Mouse (Mus musculus) midbrain, embryonic 16.5 days (tissue): ENCODE data around the gene Sigirr. TPM values are rescaled to one million over a fixed set of nuclear protein-coding genes. Genes with fewer than 3 reads are reported as not detected.
A peak's percentile ranks its signal among the peaks of the same experiment; 100 is the strongest.

Experiments used
- ATAC-seq: fragments of 200-750 bp; cut with Nextera tagmentation; 2 replicates; pipeline ENCODE4 v1.8.0; 2017; ENCODE audit warnings: moderate TSS enrichment
- H3K27ac ChIP-seq: fragments of 300-500 bp; sonication (generic); 2 replicates; pipeline ENCODE4 v1.5.1; 2014; ENCODE audit warnings: mild to moderate bottlenecking, low read length, mixed read lengths
- H3K27me3 ChIP-seq: fragments of 300-500 bp; sonication (generic); 2 replicates; pipeline ENCODE4 v1.6.1; 2014; ENCODE audit warnings: low read depth, low read length, mixed read lengths; ENCODE audit not compliant: control insufficient read depth, insufficient read depth
- H3K36me3 ChIP-seq: fragments of 300-500 bp; sonication (generic); 2 replicates; pipeline ENCODE4 v1.6.1; 2014; ENCODE audit warnings: mild to moderate bottlenecking, low read length, moderate library complexity, mixed read lengths; ENCODE audit not compliant: control insufficient read depth, insufficient read depth
- H3K4me1 ChIP-seq: fragments of 300-500 bp; sonication (generic); 2 replicates; pipeline ENCODE4 v1.6.1; 2014; ENCODE audit warnings: mild to moderate bottlenecking, low read length, mixed read lengths; ENCODE audit not compliant: control insufficient read depth, insufficient read depth
- H3K4me2 ChIP-seq: fragments of 300-500 bp; sonication (generic); 2 replicates; pipeline ENCODE4 v1.6.1; 2014; ENCODE audit warnings: mild to moderate bottlenecking, low read length, mixed read lengths
- H3K4me3 ChIP-seq: fragments of 300-500 bp; sonication (generic); 2 replicates; pipeline ENCODE4 v1.5.1; 2014; ENCODE audit warnings: low read depth, mild to moderate bottlenecking, low read length, moderate library complexity, mixed read lengths
- H3K9ac ChIP-seq: fragments of 300-500 bp; sonication (generic); 2 replicates; pipeline ENCODE4 v1.6.1; 2014; ENCODE audit warnings: low read depth, low read length, mixed read lengths
- H3K9me3 ChIP-seq: fragments of 300-500 bp; sonication (generic); replicated peaks from 2 replicates; pipeline ENCODE4 v1.6.1; 2014; ENCODE audit warnings: mild to moderate bottlenecking, low read length, mixed read lengths; ENCODE audit not compliant: control insufficient read depth, poor library complexity, severe bottlenecking
- WGBS: fragments of 180-500 bp; shearing (Covaris S2); extraction: QIAGEN DNeasy Blood & Tissue Kit; methylation state at CpG from one replicate; pipeline ENCODE4 v1.1.7; 2014; 5-methylcytosine and 5-hydroxymethylcytosine counted together
- polyA plus RNA-seq: library from polyadenylated mRNA; unstranded; fragments of >200 nt; fragmentation: Nextera tagmentation; extraction: Ambion mirVana; gene quantifications from 2 replicates; pipeline ENCODE4 v1.2.1, GENCODE M21; 2015

The Sigirr gene
- polyA plus RNA-seq, 1 experiment from 2014 or later: 2.0 TPM

DNA sequence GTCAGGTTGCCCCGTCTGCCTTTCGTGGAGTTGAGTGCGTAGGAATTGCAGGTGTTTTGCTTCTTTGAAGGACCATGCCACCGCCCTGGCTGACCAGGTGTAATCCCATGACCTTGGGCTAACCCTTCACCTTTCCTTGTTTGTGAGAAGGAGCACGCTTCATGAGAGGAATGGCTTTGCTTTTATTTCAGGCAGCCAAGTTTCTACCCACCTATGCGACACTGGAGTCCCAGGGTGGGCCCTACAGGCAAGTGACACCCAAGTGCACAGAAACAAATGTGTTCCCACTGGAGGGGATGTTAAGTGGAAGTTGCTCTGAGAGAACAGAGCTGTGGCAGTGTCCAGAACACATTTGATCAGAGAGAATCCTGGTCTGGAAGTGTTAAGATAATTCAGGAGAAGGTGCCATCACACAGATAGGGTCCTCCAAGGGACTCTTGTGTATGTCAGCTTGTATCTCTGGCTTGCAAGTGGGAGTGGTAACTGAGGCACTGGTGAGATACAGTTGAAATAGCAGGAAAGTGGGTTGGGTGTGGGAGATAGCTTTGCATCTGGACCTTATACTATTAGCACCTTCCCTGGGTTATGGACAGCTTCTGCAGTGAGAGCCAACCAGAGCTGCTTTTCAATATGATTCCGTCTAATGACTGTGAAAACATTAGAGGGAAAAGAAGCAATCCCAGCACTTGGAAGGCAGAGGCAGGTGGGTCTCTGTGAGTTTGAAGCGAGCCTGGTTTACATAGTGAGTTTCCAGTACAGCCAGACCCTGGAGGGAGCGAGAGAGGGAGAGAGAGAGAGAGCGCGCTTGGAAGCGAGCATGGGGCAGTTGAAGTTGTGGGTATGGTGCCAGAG lies 31.8 kb upstream of the Sigirr start:
- H3K4me3 ChIP-seq: peak overlapping the region; percentile 84
- H3K27ac ChIP-seq: no peak overlapping the region
- WGBS: 62% methylated on average over 12 of the region's 12 CpGs
- H3K9ac ChIP-seq: peak overlapping the region; percentile 95
- no peaks in the 10 kb centered on the region for H3K27me3 ChIP-seq
- H3K9me3 ChIP-seq: no peaks in the 10 kb centered on the region
- ATAC-seq: no peak
- peak overlapping the region; percentile 92 for H3K4me2 ChIP-seq
- peaks cover 10% of the 10 kb centered on the region for H3K4me1 ChIP-seq
- H3K36me3 ChIP-seq: peaks cover 16% of the 10 kb centered on the region; the same call in 1 of the 2 replicates

- H3K27me3 ChIP-seq: no peaks in the 10 kb centered on the region
- ATAC-seq: peak; percentile 99
- no peaks in the 10 kb centered on the region for H3K9me3 ChIP-seq
- H3K36me3 ChIP-seq: peaks cover 10% of the 10 kb centered on the region; the same call in 1 of the 2 replicates
- peaks cover 10% of the 10 kb centered on the region for H3K4me1 ChIP-seq
- H3K4me3 ChIP-seq: peak overlapping the region; percentile 84
- H3K27ac ChIP-seq: peak overlapping the region; percentile 63
- peak overlapping the region; percentile 95 for H3K9ac ChIP-seq
- under 1% methylated on average over 59 of the region's 59 CpGs for WGBS
- peak overlapping the region; percentile 92 for H3K4me2 ChIP-seq
Measured at GRCm38 (mm10) chr7:141131024-141131820, 30.9 kb upstream of the Sigirr start.

GRCm38 (mm10) chr7:141123517-141123856 lies 23.1 kb upstream of the Sigirr start:
- Histone ChIP-seq H3K4me1 (no peaks in the 10 kb centered on the region), H3K4me2 (peak overlapping the region; percentile 59), H3K36me3 (no peaks in the 10 kb centered on the region), H3K9me3 (no peaks in the 10 kb centered on the region), H3K27me3 (no peaks in the 10 kb centered on the region), H3K27ac (peak overlapping the region; percentile 80), H3K9ac (peak overlapping the region; percentile 73), H3K4me3 (peak overlapping the region; percentile 63)
- ATAC-seq: no peak
- WGBS: 2% methylated on average over 15 of the region's 15 CpGs

DNA sequence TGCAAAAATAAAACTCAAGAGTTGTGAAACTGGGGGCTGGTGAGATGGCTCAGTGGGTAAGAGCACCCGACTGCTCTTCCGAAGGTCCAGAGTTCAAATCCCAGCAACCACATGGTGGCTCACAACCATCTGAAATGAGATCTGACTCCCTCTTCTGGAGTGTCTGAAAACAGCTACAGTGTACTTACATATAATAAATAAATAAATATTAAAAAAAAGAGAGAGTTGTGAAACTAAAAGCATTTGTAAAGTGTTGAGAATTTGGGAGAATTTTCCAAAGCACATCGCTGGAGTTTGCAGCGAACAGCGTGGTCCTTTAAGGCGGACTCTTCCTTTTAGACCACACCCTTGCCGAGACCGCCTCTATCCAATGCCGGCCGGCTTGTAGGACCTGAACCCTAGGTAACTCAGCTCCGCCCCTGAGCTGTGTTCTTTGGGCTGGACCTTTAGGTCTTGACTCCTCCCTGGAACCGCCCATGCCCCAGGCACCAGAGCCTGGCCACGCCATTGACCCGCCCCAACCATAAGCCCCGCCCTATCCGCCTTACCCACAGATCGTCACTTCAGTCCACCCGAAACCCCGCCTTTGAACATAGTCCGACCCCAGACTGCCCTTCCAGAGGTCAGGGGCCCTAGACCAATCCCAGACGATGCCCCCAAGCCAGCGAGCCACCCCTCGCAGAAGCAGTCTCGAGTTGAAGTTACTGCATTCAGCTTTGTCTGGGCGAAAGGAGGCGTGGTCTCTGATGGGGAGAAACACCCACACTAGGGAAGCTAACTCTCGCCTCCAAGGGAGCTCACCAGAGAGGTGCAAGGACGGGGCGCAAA lies 22.5 kb upstream of the Sigirr start:
- peak; percentile 95 for ATAC-seq
- WGBS: 2% methylated on average over 29 of the region's 29 CpGs
- H3K36me3 ChIP-seq: no peaks in the 10 kb centered on the region

DNA sequence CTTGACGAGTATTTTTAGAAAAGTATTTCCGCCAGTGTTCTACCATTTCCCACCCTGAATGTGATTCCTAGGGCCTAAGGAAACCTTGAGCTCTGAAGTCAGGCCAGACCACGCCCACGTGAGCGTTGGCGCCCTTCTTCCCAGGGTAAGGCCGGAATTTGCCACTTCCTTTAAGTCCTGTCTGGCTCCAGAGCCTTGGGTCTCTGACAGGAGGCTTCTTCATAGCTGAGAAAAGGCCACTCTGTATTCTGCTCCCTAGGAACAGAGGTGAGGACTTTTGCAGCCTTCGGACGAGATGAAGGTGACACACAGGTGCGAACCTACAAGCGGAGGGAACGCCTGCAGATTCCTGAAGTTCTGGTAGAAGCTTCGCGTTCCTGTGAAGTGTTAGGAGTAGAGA lies 21.9 kb upstream of the Sigirr start, which contains the start of gene Ptdss2:
Gene Ptdss2 (plus strand): TSS at position 138 of the 400 bp plus-strand sequence.
- no peaks in the 10 kb centered on the region for H3K27me3 ChIP-seq
- no peaks in the 10 kb centered on the region for H3K4me1 ChIP-seq
- H3K9ac ChIP-seq: peak within 1 kb of the TSS; percentile 73
- ATAC-seq: no peak
- 52% methylated on average over 14 of the region's 14 CpGs for WGBS
- H3K36me3 ChIP-seq: no peaks in the 10 kb centered on the region
- no peaks in the 10 kb centered on the region for H3K9me3 ChIP-seq
- H3K4me2 ChIP-seq: peak within 1 kb of the TSS; percentile 59
- peak within 1 kb of the TSS; percentile 63 for H3K4me3 ChIP-seq
- H3K27ac ChIP-seq: peak within 1 kb of the TSS; percentile 80

More for the DNA sequence above, 22.5 kb upstream of the Sigirr start:
- Histone ChIP-seq H3K4me1 (no peaks in the 10 kb centered on the region), H3K27ac (peak overlapping the region; percentile 80), H3K9me3 (no peaks in the 10 kb centered on the region), H3K27me3 (no peaks in the 10 kb centered on the region), H3K9ac (peak overlapping the region; percentile 73), H3K4me2 (peak overlapping the region; percentile 59), H3K4me3 (peak overlapping the region; percentile 63)

DNA sequence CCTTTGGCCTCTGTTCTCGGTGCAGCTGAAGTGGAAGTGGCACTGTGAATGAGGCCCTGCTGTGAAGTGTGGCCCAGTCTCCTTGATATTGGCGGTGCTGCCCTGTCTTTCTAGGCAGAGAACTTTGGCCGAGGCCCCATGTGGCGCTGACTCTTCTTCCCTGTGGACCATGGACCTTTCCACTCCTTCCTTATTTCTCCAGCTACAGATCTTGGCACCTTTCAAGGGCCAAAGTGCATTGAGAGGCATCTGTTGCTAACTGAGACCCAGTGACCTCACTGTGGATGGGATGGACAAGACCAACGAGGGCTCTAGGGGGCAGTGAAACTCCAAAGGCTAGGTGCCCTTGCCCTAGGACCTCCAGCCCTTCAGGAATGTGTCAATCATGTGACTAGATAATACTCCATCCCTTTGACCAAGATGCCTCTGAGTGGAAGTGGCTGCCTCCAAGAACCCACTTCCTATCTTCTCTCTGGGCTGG lies 20.7 kb upstream of the Sigirr start:
- 82% methylated on average over 5 of the region's 5 CpGs for WGBS
- Histone ChIP-seq H3K4me3 (no peak overlapping the region), H3K9ac (no peak overlapping the region), H3K36me3 (no peaks in the 10 kb centered on the region), H3K27ac (no peak overlapping the region), H3K4me1 (no peaks in the 10 kb centered on the region), H3K4me2 (no peak overlapping the region), H3K9me3 (no peaks in the 10 kb centered on the region), H3K27me3 (no peaks in the 10 kb centered on the region)
- no peak for ATAC-seq

DNA sequence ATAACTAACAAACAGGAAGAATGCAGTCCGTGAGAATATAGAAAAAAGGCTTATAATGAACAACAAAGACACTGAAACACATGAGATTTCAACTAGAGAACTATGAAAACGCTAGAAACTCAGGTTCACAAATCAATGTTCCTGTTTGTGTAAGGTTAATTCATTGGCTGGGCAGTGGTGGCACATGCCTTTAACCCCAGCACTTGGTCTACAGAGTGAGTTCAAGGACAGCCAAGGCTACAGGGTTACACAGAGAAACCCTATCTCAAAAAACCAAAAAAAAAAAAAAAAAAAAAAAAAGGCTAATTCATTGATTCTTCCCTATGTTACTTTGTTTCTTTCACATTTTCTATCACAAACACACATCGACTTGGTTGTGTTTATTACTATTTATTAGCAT lies 20.2 kb upstream of the Sigirr start:
- H3K27me3 ChIP-seq: no peaks in the 10 kb centered on the region
- H3K4me1 ChIP-seq: no peaks in the 10 kb centered on the region
- no peak for ATAC-seq
- WGBS: 84% methylated on average over 3 of the region's 3 CpGs
- no peak overlapping the region for H3K4me2 ChIP-seq
- no peak overlapping the region for H3K4me3 ChIP-seq
- H3K36me3 ChIP-seq: no peaks in the 10 kb centered on the region
- no peak overlapping the region for H3K9ac ChIP-seq
- no peak overlapping the region for H3K27ac ChIP-seq
- H3K9me3 ChIP-seq: no peaks in the 10 kb centered on the region

GRCm38 (mm10) chr7:141119487-141119886 lies 19.1 kb upstream of the Sigirr start:
- Histone ChIP-seq H3K27me3 (no peaks in the 10 kb centered on the region), H3K36me3 (no peaks in the 10 kb centered on the region), H3K4me3 (no peak overlapping the region), H3K9ac (no peak overlapping the region), H3K27ac (no peak overlapping the region), H3K4me1 (no peaks in the 10 kb centered on the region), H3K4me2 (no peak overlapping the region), H3K9me3 (no peaks in the 10 kb centered on the region)
- ATAC-seq: no peak
- WGBS: 75% methylated on average over 3 of the region's 3 CpGs
